Mouse (Mus musculus): ENCODE results near the gene Bcl11a. TPM values are rescaled to one million over a fixed set of nuclear protein-coding genes. Genes with fewer than 3 reads are reported as not detected.
"Not testable (repeated sequence)": the region's sequence is repeated elsewhere in the genome, so short reads cannot be mapped to it uniquely, and the experiment has no call there.

Gene Bcl11a
- total RNA-seq, 2 experiments from 2014 or later: 3.2 to 3.8 TPM

- no peak for DNase-seq (ENCODE audit: low spot score in 2 of 2)
Observed at GRCm38 (mm10) chr11:24098662-24099061, 20.8 kb downstream of the Bcl11a start.

GRCm38 (mm10) chr11:24099215-24099614 is 21.4 kb downstream of the Bcl11a start:
- DNase-seq (ENCODE audit: low spot score in 2 of 2): no peak

DNA sequence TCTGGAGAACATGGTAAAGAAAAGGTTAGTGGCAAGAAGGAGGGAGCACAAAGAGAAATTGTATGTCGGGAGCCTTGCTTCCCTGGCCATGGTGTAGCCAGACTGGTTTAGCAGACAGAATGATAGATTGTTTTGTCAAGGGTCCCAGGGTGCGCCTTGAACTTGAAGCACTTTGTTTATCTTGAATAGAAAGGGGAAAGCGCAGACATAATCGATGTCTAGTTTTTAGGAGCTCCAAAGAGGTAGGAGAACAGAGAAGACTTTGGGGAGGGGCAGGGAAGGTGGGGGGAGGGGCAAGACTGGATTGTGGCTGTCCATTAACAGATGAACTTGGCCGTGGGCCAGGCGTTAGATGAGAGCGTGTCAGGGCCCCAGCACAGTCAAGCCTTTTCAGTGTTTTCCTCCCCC is 22.0 kb downstream of the Bcl11a start:
- no peak for DNase-seq (ENCODE audit: low spot score in 2 of 2)

DNA sequence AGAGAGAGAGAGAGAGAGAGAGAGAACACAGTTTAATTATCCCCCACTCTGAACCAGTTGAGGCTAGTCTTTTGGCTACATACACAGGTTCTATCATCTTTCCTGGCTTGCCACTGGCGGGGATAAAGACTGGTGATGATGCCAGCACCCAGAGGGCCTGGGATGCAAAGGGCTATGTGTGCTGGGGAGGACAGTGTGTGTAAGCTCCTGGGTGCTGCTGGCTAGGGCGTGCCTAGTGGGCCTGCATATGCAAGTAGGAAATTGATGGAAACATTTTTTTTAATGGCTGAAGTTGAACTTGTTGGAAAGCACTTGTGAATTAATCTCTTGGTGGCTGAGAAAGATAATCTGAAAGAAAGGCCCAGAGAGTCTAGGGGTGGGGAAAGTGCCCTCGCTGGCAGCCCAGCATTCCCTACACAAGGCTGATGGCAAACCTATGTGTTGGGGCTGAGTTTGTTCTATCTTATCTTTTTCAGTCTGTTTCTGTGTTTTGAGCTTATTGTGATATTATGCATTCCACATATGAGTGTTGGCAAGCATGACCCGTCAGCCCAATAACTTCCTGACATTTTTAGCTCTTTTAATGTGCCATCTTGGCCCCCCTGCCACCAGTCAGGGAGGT is 22.7 kb downstream of the Bcl11a start:
- no peak for DNase-seq (ENCODE audit: low spot score in 2 of 2)

- no peak for DNase-seq (ENCODE audit: low spot score in 2 of 2)
Observed at GRCm38 (mm10) chr11:24101625-24102024, 23.8 kb downstream of the Bcl11a start.

GRCm38 (mm10) chr11:24102372-24102771 is 24.5 kb downstream of the Bcl11a start:
- no peak for DNase-seq (ENCODE audit: low spot score in 2 of 2)

DNA sequence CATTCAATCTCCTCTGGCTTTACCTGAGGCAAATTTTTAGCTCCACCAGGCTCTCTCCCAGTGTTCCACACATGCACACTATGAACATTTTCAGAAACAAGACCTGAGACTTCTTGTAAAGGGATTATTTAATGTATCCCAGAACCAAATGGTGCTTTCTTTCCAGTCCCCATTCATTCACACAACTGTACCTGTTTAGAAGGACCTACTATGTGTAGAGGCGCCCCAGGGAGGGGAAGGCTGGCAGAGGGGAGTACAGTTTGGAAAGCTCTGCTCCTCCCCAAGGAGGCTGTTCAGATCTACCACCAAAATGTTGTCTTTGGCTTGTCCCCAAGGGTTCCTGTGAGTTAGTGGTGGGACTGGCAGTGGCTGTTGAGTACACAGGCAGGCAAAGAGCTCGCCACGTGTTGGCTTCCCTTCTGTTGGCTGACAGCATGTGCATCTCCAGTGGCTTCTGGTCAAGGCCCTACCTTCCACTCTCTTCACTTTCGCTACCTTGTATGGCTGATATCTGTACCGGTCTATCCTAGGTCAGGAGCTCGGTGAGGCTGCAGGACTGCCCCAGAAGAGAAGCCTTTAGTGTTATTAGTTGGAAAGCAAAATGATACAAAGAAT is 25.4 kb downstream of the Bcl11a start:
- no peak for DNase-seq (ENCODE audit: low spot score in 2 of 2)

DNA sequence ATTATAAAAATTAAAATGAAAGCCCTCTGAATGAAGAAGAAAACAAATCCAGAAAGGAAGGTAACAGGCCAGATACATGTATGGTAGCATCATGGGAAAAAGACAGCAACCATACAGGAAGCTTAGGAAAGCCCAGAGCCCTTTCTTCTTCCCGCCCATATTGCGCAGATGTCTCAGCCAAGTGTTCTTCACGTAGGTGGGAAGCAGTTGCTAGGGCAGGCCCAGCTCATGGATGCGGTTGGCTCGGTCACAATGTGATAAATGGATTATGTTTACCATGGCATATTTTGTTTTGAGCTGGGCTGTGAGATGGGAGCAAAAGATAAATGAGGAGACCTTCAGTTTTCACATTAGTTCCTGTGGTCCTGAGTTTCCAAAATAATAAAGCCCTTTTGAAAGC is 29.6 kb downstream of the Bcl11a start:
- no peak for DNase-seq (ENCODE audit: low spot score in 2 of 2)

GRCm38 (mm10) chr11:24108974-24109373 is 31.1 kb downstream of the Bcl11a start:
- no peak for DNase-seq (ENCODE audit: low spot score in 2 of 2)

- DNase-seq (ENCODE audit: low spot score in 2 of 2): no peak
Observed at GRCm38 (mm10) chr11:24109388-24109787, 31.5 kb downstream of the Bcl11a start.

DNA sequence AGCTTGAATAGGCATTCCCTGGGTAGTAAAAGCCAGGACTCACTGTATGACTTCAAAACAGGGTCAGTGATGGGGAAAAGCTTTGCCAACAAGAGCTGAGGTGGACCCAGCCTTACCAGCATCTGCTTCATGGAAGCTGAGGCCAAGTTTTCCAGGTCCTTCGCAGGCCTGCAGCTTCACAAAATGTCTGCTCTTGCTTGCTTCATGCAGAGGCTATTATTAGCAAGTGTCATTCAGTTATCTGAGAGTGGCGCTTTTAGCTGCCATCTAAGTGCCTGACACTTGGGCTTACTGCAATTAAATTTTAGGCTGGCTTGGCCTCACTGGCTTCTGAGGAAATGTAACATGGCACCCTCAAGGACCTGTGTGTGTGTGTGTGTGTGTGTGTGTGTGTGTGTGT is 32.3 kb downstream of the Bcl11a start:
- DNase-seq (ENCODE audit: low spot score in 2 of 2): no peak

DNA sequence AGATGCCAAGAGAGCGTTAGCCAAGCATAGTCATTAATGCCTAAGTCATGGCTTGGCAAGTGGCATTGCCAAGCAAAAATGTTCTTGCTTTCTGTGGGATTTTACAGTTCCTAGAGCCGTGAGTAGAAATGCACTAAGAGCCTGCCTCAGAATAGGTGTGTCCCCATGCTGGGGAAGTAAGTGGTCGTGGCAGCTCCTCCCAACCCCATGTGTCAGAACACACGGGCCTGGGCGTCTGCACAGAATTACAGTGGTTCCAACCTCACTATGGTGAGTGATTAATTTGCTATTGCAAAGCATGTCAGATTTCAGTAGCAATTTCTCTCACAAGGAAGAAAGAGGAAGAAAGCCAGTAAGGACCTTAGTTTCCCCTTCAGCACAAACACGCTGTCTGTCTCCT is 33.9 kb downstream of the Bcl11a start:
- no peak for DNase-seq (ENCODE audit: low spot score in 2 of 2)

DNA sequence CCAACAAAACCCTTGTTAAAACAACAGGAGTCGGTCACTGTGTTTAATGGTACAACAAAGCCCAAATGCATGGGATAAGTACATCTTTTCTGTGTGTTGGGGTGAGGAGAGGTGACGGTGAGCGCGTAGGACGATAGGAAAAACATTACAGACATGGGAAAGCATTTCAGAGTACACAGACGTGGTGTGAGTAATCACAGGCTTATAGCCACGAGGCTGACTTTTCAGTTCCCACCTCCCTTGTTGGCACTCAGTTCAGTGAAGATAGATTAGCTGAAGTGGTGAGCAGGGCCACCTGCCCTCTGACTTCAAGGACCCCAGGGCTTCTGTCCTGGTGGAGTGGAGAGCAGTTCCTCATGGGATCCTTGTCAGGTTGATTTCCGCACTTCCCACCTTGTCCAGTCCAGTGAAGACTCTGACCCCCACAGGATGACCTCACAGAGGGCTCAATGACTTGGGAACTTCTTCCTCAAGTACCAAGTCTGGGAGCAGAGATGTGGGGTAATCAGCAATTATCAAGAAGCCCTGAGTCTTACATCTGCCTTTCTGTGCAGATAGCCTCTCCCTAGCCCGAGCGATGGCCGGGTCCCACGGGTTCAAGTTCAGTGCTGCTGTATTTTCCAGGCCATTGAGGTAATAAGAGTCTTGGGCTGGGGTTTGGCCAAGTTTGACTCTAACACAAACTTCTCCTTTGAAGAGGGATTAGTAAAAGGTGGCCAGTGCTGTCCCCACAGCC is 37.3 kb downstream of the Bcl11a start:
- DNase-seq (ENCODE audit: low spot score in 2 of 2): no peak

GRCm38 (mm10) chr11:24116041-24116440 is 38.2 kb downstream of the Bcl11a start:
- no peak for DNase-seq (ENCODE audit: low spot score in 2 of 2)

DNA sequence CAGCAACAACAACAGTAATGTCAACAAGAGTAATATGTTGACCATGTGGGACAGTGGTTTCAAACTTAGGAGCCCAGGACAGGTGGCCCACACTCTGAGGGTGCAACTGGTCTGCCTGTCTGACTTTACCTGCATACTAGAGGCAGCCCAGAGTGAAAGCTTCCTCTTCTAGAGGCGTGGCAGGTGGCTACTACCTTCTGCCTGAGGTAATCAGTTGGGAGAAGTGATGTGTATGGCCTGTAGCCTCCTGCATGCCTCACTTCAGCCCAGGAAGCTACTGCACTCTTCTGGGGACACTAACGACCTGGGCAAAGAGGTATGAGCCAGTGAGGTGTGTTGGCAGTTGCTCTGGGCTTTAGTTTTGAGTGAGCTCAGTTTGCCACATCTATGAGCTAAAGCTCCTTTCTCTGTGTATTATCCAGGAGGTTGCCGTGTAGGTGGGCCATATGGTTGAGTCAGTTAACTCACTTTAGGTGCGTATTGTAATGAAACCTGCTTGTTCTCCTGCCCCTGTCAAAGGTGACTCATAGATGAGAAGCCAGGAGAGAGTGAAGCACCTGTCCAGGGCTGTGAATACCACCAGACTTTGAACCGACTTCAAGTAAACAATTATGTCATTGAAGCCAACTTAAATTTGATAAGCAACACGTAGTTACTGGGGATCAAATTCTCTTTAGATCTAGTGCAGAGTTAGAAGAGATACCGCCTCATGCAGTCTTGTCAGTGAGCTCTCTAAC is 38.9 kb downstream of the Bcl11a start:
- DNase-seq (ENCODE audit: low spot score in 2 of 2): no peak

DNA sequence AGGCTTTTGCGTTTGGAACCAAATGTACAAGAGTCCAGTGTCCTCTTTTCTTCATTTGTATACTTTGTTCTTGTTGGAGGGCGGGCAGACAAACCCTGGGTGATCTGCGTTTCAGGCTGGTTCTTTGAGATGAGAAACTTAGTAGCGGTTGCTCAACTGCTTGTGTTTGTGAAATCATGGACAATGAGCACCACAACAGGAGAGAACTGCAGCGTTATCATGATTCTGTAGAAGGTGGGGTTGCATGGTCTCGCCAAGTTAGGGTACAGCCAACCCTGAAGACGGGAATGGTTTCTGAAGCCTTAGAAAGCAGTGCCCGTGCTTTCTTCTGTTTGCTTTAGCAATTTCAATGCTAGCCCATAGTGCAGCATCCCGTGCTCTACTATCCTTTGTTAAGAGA is 43.3 kb downstream of the Bcl11a start:
- DNase-seq (ENCODE audit: low spot score in 2 of 2): no peak

DNA sequence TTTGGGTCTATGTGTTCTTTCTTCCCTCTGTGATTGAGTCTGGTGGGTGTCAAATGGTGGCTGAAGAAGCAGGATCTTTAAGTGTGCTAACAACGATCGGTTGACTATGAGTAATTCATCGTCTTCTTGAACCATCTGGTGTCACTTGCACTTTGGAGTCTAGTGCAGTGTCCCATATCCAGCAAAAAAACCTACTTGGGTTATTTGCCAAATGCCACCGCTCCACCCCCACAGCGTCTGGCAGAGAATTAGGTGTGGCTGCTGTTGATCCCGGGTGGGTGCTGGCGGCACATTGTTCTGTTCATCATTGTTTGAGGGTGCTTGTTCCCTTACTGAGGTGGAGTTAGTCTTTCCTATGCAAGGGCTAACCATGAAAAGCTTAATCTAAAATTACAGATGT is 45.0 kb downstream of the Bcl11a start:
- no peak for DNase-seq (ENCODE audit: low spot score in 2 of 2)

- DNase-seq (ENCODE audit: low spot score in 2 of 2): no peak
Observed at GRCm38 (mm10) chr11:24123991-24124390, 46.1 kb downstream of the Bcl11a start.

DNA sequence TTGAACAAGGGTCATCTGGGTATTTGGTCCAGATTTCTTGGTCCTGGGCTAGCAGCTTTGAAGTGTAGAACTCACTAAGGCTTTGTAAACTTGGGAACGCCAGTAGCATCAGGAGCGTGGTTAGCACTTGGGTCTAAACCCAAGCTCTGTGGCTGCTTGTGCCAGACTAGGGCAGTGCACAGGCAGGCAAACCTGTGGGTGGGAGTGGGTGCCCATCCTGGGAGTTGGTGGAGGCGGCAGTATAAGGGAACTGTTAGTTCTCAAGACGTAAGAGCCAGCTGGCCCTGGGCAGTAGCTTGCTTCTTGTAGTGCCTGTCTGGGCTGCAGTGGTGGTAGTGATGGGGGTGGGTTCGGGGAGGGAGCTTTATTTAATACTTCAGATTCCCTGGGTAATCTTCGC is 47.2 kb downstream of the Bcl11a start:
- no peak for DNase-seq (ENCODE audit: low spot score in 2 of 2)

- no peak for DNase-seq (ENCODE audit: low spot score in 2 of 2)
Observed at GRCm38 (mm10) chr11:24128001-24128400, 50.1 kb downstream of the Bcl11a start.

DNA sequence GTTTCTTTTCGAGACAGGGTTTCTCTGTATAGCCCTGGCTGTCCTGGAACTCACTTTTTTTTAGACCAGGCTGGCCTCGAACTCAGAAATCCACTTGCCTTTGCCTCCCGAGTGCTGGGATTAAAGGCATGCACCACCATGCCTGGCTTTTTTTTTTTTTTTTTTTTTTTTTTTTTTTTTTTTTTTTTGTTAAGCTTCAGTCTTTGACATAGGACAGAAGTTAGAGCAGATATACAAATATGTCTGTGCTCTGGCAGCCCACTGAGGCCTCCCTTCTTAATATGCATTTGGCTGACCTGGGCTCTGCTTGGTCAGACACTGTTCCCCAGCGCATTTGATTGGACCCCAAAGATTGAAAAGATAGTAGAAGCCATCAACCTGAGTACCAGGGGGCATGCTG is 51.0 kb downstream of the Bcl11a start:
- DNase-seq (ENCODE audit: low spot score in 2 of 2): not testable (repeated sequence)
